Mouse (Mus musculus): ENCODE measurements around the gene Plekha1. TPM values are rescaled to one million over a fixed set of nuclear protein-coding genes. Genes with fewer than 3 reads are reported as not detected.

The Plekha1 gene
- polyA plus RNA-seq, 1 experiment from 2014 or later = 32.2 TPM

GRCm38 (mm10) chr7:130867256-130867655, 1.7 kb downstream of the Plekha1 start:
- H3K4me3 ChIP-seq (ENCODE audit: low read depth, low read length) = 0 out of 2 replicates have a peak overlapping the region, but pooled peaks have one; percentile 6
- H3K9me3 ChIP-seq (ENCODE audit: control insufficient read depth, low read length) = no peaks in the 10 kb centered on the region
- H3K27me3 ChIP-seq (ENCODE audit: control insufficient read depth, insufficient read depth, low read length) = peaks cover 4% of the 10 kb centered on the region
- H3K4me1 ChIP-seq (replicated peaks; ENCODE audit: control insufficient read depth, insufficient read depth, low read length) = no peaks in the 10 kb centered on the region
- no peak overlapping the region for H3K4me2 ChIP-seq (ENCODE audit: low read depth, low read length, severe bottlenecking)
- no peak overlapping the region for H3K9ac ChIP-seq (ENCODE audit: low read length)
- H3K27ac ChIP-seq (ENCODE audit: low read depth, low read length) = no peak overlapping the region
- DNase-seq (ENCODE audit: low spot score) = no peak
- ATAC-seq (replicated peaks; ENCODE audit: low FRiP score) = no peak
- 58% methylated on average over 3 of the region's 3 CpGs for WGBS
- H3K36me3 ChIP-seq (ENCODE audit: control insufficient read depth, insufficient read depth, low read length) = no peaks in the 10 kb centered on the region

GRCm38 (mm10) chr7:130884161-130884560, 18.6 kb downstream of the Plekha1 start:
- 98% methylated on average over 2 of the region's 2 CpGs for WGBS
- no peaks in the 10 kb centered on the region for H3K36me3 ChIP-seq (ENCODE audit: control insufficient read depth, insufficient read depth, low read length)

GRCm38 (mm10) chr7:130886246-130886645, 20.7 kb downstream of the Plekha1 start:
- no peaks in the 10 kb centered on the region for H3K4me1 ChIP-seq (replicated peaks; ENCODE audit: control insufficient read depth, insufficient read depth, low read length)
- ATAC-seq (replicated peaks; ENCODE audit: low FRiP score) (no peak), DNase-seq (ENCODE audit: low spot score) (no peak)
- H3K4me3 ChIP-seq (ENCODE audit: low read depth, low read length) = no peak overlapping the region
- no peaks in the 10 kb centered on the region for H3K27me3 ChIP-seq (ENCODE audit: control insufficient read depth, insufficient read depth, low read length)
- no peak overlapping the region for H3K27ac ChIP-seq (ENCODE audit: low read depth, low read length)
- H3K36me3 ChIP-seq (ENCODE audit: control insufficient read depth, insufficient read depth, low read length) = no peaks in the 10 kb centered on the region
- H3K4me2 ChIP-seq (ENCODE audit: low read depth, low read length, severe bottlenecking) = no peak overlapping the region
- H3K9ac ChIP-seq (ENCODE audit: low read length) = no peak overlapping the region
- WGBS = 79% methylated on average over 3 of the region's 3 CpGs
- no peaks in the 10 kb centered on the region for H3K9me3 ChIP-seq (ENCODE audit: control insufficient read depth, low read length)

More at GRCm38 (mm10) chr7:130884161-130884560, 18.6 kb downstream of the Plekha1 start:
- Histone ChIP-seq H3K9me3 (ENCODE audit: control insufficient read depth, low read length) (no peaks in the 10 kb centered on the region), H3K27ac (ENCODE audit: low read depth, low read length) (no peak overlapping the region), H3K4me2 (ENCODE audit: low read depth, low read length, severe bottlenecking) (no peak overlapping the region), H3K9ac (ENCODE audit: low read length) (no peak overlapping the region), H3K27me3 (ENCODE audit: control insufficient read depth, insufficient read depth, low read length) (no peaks in the 10 kb centered on the region), H3K4me3 (ENCODE audit: low read depth, low read length) (no peak overlapping the region), H3K4me1 (replicated peaks; ENCODE audit: control insufficient read depth, insufficient read depth, low read length) (no peaks in the 10 kb centered on the region)
- ATAC-seq (replicated peaks; ENCODE audit: low FRiP score) (no peak), DNase-seq (ENCODE audit: low spot score) (no peak)

GRCm38 (mm10) chr7:130887946-130888345, 22.4 kb downstream of the Plekha1 start:
- WGBS = 7% methylated on average over 3 of the region's 3 CpGs
- DNase-seq (ENCODE audit: low spot score) (no peak), ATAC-seq (replicated peaks; ENCODE audit: low FRiP score) (no peak)
- Histone ChIP-seq H3K27me3 (ENCODE audit: control insufficient read depth, insufficient read depth, low read length) (no peaks in the 10 kb centered on the region), H3K9me3 (ENCODE audit: control insufficient read depth, low read length) (no peaks in the 10 kb centered on the region), H3K4me1 (replicated peaks; ENCODE audit: control insufficient read depth, insufficient read depth, low read length) (no peaks in the 10 kb centered on the region), H3K36me3 (ENCODE audit: control insufficient read depth, insufficient read depth, low read length) (no peaks in the 10 kb centered on the region), H3K4me3 (ENCODE audit: low read depth, low read length) (no peak overlapping the region), H3K27ac (ENCODE audit: low read depth, low read length) (no peak overlapping the region), H3K4me2 (ENCODE audit: low read depth, low read length, severe bottlenecking) (no peak overlapping the region), H3K9ac (ENCODE audit: low read length) (no peak overlapping the region)

- Histone ChIP-seq H3K4me2 (ENCODE audit: low read depth, low read length, severe bottlenecking) (no peak overlapping the region), H3K9me3 (ENCODE audit: control insufficient read depth, low read length) (no peaks in the 10 kb centered on the region), H3K27me3 (ENCODE audit: control insufficient read depth, insufficient read depth, low read length) (no peaks in the 10 kb centered on the region), H3K4me1 (replicated peaks; ENCODE audit: control insufficient read depth, insufficient read depth, low read length) (no peaks in the 10 kb centered on the region), H3K4me3 (ENCODE audit: low read depth, low read length) (no peak overlapping the region), H3K36me3 (ENCODE audit: control insufficient read depth, insufficient read depth, low read length) (no peaks in the 10 kb centered on the region), H3K9ac (ENCODE audit: low read length) (no peak overlapping the region), H3K27ac (ENCODE audit: low read depth, low read length) (no peak overlapping the region)
- no peak for ATAC-seq (replicated peaks; ENCODE audit: low FRiP score)
- WGBS = 28% methylated on average over 2 of the region's 2 CpGs
- no peak for DNase-seq (ENCODE audit: low spot score)
Measured at GRCm38 (mm10) chr7:130890871-130891270, 25.3 kb downstream of the Plekha1 start.

- no peaks in the 10 kb centered on the region for H3K27me3 ChIP-seq (ENCODE audit: control insufficient read depth, insufficient read depth, low read length)
- no peak overlapping the region for H3K27ac ChIP-seq (ENCODE audit: low read depth, low read length)
- H3K4me3 ChIP-seq (ENCODE audit: low read depth, low read length) = no peak overlapping the region
- no peaks in the 10 kb centered on the region for H3K9me3 ChIP-seq (ENCODE audit: control insufficient read depth, low read length)
- WGBS = 86% methylated on average over 6 of the region's 6 CpGs
- H3K9ac ChIP-seq (ENCODE audit: low read length) = no peak overlapping the region
- DNase-seq (ENCODE audit: low spot score) (no peak), ATAC-seq (replicated peaks; ENCODE audit: low FRiP score) (no peak)
- no peaks in the 10 kb centered on the region for H3K36me3 ChIP-seq (ENCODE audit: control insufficient read depth, insufficient read depth, low read length)
- H3K4me1 ChIP-seq (replicated peaks; ENCODE audit: control insufficient read depth, insufficient read depth, low read length) = no peaks in the 10 kb centered on the region
- no peak overlapping the region for H3K4me2 ChIP-seq (ENCODE audit: low read depth, low read length, severe bottlenecking)
Measured at GRCm38 (mm10) chr7:130892973-130893372, 27.4 kb downstream of the Plekha1 start.

GRCm38 (mm10) chr7:130894931-130895617, 29.5 kb downstream of the Plekha1 start:
- ATAC-seq (replicated peaks; ENCODE audit: low FRiP score) = no peak
- H3K36me3 ChIP-seq (ENCODE audit: control insufficient read depth, insufficient read depth, low read length) = no peaks in the 10 kb centered on the region
- 49% methylated on average over 9 of the region's 9 CpGs for WGBS
- H3K4me2 ChIP-seq (ENCODE audit: low read depth, low read length, severe bottlenecking) = no peak overlapping the region
- H3K9ac ChIP-seq (ENCODE audit: low read length) = no peak overlapping the region
- H3K4me1 ChIP-seq (replicated peaks; ENCODE audit: control insufficient read depth, insufficient read depth, low read length) = no peaks in the 10 kb centered on the region
- H3K9me3 ChIP-seq (ENCODE audit: control insufficient read depth, low read length) = no peaks in the 10 kb centered on the region
- no peak overlapping the region for H3K4me3 ChIP-seq (ENCODE audit: low read depth, low read length)
- no peak for DNase-seq (ENCODE audit: low spot score)
- no peak overlapping the region for H3K27ac ChIP-seq (ENCODE audit: low read depth, low read length)
- H3K27me3 ChIP-seq (ENCODE audit: control insufficient read depth, insufficient read depth, low read length) = no peaks in the 10 kb centered on the region

- no peak for ATAC-seq (replicated peaks; ENCODE audit: low FRiP score)
- Histone ChIP-seq H3K4me2 (ENCODE audit: low read depth, low read length, severe bottlenecking) (no peak overlapping the region), H3K4me1 (replicated peaks; ENCODE audit: control insufficient read depth, insufficient read depth, low read length) (no peaks in the 10 kb centered on the region), H3K36me3 (ENCODE audit: control insufficient read depth, insufficient read depth, low read length) (no peaks in the 10 kb centered on the region), H3K4me3 (ENCODE audit: low read depth, low read length) (no peak overlapping the region), H3K27me3 (ENCODE audit: control insufficient read depth, insufficient read depth, low read length) (no peaks in the 10 kb centered on the region), H3K9ac (ENCODE audit: low read length) (no peak overlapping the region), H3K9me3 (ENCODE audit: control insufficient read depth, low read length) (no peaks in the 10 kb centered on the region), H3K27ac (ENCODE audit: low read depth, low read length) (no peak overlapping the region)
- WGBS = 32% methylated on average over 2 of the region's 2 CpGs
- no peak for DNase-seq (ENCODE audit: low spot score)
Measured at GRCm38 (mm10) chr7:130895618-130895945, 30.0 kb downstream of the Plekha1 start.

- Histone ChIP-seq H3K9ac (ENCODE audit: low read length) (no peak overlapping the region), H3K4me2 (ENCODE audit: low read depth, low read length, severe bottlenecking) (no peak overlapping the region), H3K9me3 (ENCODE audit: control insufficient read depth, low read length) (no peaks in the 10 kb centered on the region), H3K4me3 (ENCODE audit: low read depth, low read length) (no peak overlapping the region), H3K4me1 (replicated peaks; ENCODE audit: control insufficient read depth, insufficient read depth, low read length) (no peaks in the 10 kb centered on the region), H3K36me3 (ENCODE audit: control insufficient read depth, insufficient read depth, low read length) (no peaks in the 10 kb centered on the region), H3K27me3 (ENCODE audit: control insufficient read depth, insufficient read depth, low read length) (no peaks in the 10 kb centered on the region), H3K27ac (ENCODE audit: low read depth, low read length) (no peak overlapping the region)
- DNase-seq (ENCODE audit: low spot score) (no peak), ATAC-seq (replicated peaks; ENCODE audit: low FRiP score) (no peak)
- WGBS = 60% methylated on average over 3 of the region's 3 CpGs
Measured at GRCm38 (mm10) chr7:130896064-130896463, 30.5 kb downstream of the Plekha1 start.
